Mouse (Mus musculus) heart, embryonic 12.5 days (tissue): ENCODE data around the gene Pxt1. TPM values are rescaled to one million over a fixed set of nuclear protein-coding genes. Genes with fewer than 3 reads are reported as not detected.

ENCODE experiments used
- ATAC-seq: fragments of 200-750 bp; cut with Nextera tagmentation; 2 replicates; pipeline ENCODE4 v1.8.0; 2017; ENCODE audit warnings: moderate TSS enrichment, moderate library complexity; ENCODE audit not compliant: insufficient number of reproducible peaks, low FRiP score
- H3K27ac ChIP-seq: fragments of 300-500 bp; sonication (generic); 2 replicates; pipeline ENCODE4 v1.5.1; 2016; ENCODE audit warnings: mild to moderate bottlenecking, moderate library complexity; ENCODE audit not compliant: poor library complexity, severe bottlenecking
- H3K27me3 ChIP-seq: fragments of 300-500 bp; sonication (generic); replicated peaks from 2 replicates; pipeline ENCODE4 v1.6.1; 2016; ENCODE audit warnings: mild to moderate bottlenecking, moderate library complexity
- H3K36me3 ChIP-seq: fragments of 300-500 bp; sonication (generic); 2 replicates; pipeline ENCODE4 v1.6.1; 2016; ENCODE audit warnings: mild to moderate bottlenecking, moderate library complexity
- H3K4me1 ChIP-seq: fragments of 300-500 bp; sonication (generic); replicated peaks from 2 replicates; pipeline ENCODE4 v1.6.1; 2016; ENCODE audit warnings: mild to moderate bottlenecking
- H3K4me2 ChIP-seq: fragments of 300-500 bp; sonication (generic); 2 replicates; pipeline ENCODE4 v1.6.1; 2016; ENCODE audit warnings: mild to moderate bottlenecking, moderate library complexity
- H3K4me3 ChIP-seq: fragments of 300-500 bp; sonication (generic); 2 replicates; pipeline ENCODE4 v1.5.1; 2016; ENCODE audit warnings: mild to moderate bottlenecking
- H3K9ac ChIP-seq: fragments of 300-500 bp; sonication (generic); 2 replicates; pipeline ENCODE4 v1.6.1; 2016; ENCODE audit warnings: mild to moderate bottlenecking, moderate library complexity
- H3K9me3 ChIP-seq: fragments of 300-500 bp; sonication (generic); replicated peaks from 2 replicates; pipeline ENCODE4 v1.6.1; 2016; ENCODE audit warnings: mild to moderate bottlenecking, moderate library complexity
- WGBS: fragments of 180-500 bp; shearing (Covaris S2); methylation state at CpG from one replicate; pipeline ENCODE4 v1.1.7; 2016; 5-methylcytosine and 5-hydroxymethylcytosine counted together
- polyA plus RNA-seq: library from polyadenylated mRNA; unstranded; fragments of >200 nt; fragmentation: Nextera tagmentation; extraction: Ambion mirVana; gene quantifications from 2 replicates; pipeline ENCODE4 v1.2.1, GENCODE M21; 2016

The Pxt1 gene
- polyA plus RNA-seq, 1 experiment from 2014 or later: not detected

- no peak overlapping the region for H3K4me3 ChIP-seq
- H3K9ac ChIP-seq: peak overlapping the region; percentile 53
- WGBS: 18% methylated on average over 14 of the region's 14 CpGs
- peak; percentile 87 for ATAC-seq
- peak overlapping the region; percentile 52 for H3K4me2 ChIP-seq
- H3K9me3 ChIP-seq: no peaks in the 10 kb centered on the region
- peak overlapping the region; percentile 93 for H3K27ac ChIP-seq
- H3K4me1 ChIP-seq: peaks cover 21% of the 10 kb centered on the region
- no peaks in the 10 kb centered on the region for H3K36me3 ChIP-seq
- H3K27me3 ChIP-seq: no peaks in the 10 kb centered on the region
These were observed 13.1 kb downstream of the Pxt1 start for GRCm38 (mm10) chr17:28930392-28931074.

DNA sequence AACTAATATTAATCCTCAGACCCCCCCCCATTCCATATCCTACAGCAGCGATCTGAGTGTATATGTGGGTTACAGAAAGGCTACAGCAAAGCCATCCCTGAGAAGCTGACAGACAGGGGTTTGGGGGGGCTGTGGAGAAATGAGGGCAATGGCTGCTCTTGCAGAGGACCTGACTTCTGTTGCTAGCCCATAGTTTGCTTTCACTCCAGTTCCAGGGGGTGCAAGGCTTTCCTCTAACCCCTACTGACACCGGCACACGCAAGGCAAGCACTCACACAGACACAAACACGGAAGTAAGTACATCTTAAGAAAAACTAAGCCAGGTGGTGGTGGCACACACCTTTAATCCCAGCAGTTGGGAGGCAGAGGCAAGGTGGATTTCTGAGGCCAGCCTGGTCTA lies 14.3 kb downstream of the Pxt1 start:
- no peak overlapping the region for H3K27ac ChIP-seq
- H3K4me2 ChIP-seq: no peak overlapping the region
- no peaks in the 10 kb centered on the region for H3K27me3 ChIP-seq
- H3K36me3 ChIP-seq: no peaks in the 10 kb centered on the region
- H3K4me1 ChIP-seq: peaks cover 21% of the 10 kb centered on the region
- WGBS: 94% methylated on average over 4 of the region's 4 CpGs
- H3K9ac ChIP-seq: no peak overlapping the region
- no peak overlapping the region for H3K4me3 ChIP-seq
- H3K9me3 ChIP-seq: no peaks in the 10 kb centered on the region
- ATAC-seq: no peak

- no peaks in the 10 kb centered on the region for H3K27me3 ChIP-seq
- no peak overlapping the region for H3K27ac ChIP-seq
- no peak overlapping the region for H3K4me2 ChIP-seq
- peaks cover 21% of the 10 kb centered on the region for H3K4me1 ChIP-seq
- H3K9me3 ChIP-seq: no peaks in the 10 kb centered on the region
- no peaks in the 10 kb centered on the region for H3K36me3 ChIP-seq
- no peak overlapping the region for H3K9ac ChIP-seq
- no peak for ATAC-seq
- WGBS: 85% methylated on average over 9 of the region's 9 CpGs
- H3K4me3 ChIP-seq: no peak overlapping the region
These were observed 15.6 kb downstream of the Pxt1 start for GRCm38 (mm10) chr17:28928004-28928403.

- Histone ChIP-seq H3K36me3 (no peaks in the 10 kb centered on the region), H3K4me2 (no peak overlapping the region), H3K9ac (no peak overlapping the region), H3K4me1 (peaks cover 21% of the 10 kb centered on the region), H3K9me3 (no peaks in the 10 kb centered on the region), H3K27ac (no peak overlapping the region), H3K4me3 (no peak overlapping the region), H3K27me3 (no peaks in the 10 kb centered on the region)
- WGBS: 43% methylated on average over 15 of the region's 15 CpGs
- ATAC-seq: no peak
These were observed 16.6 kb downstream of the Pxt1 start for GRCm38 (mm10) chr17:28926866-28927635.

GRCm38 (mm10) chr17:28926380-28926779 lies 17.3 kb downstream of the Pxt1 start:
- peak overlapping the region; percentile 31; the same call in 1 of the 2 replicates for H3K4me2 ChIP-seq
- H3K27ac ChIP-seq: no peak overlapping the region
- peaks cover 17% of the 10 kb centered on the region for H3K4me1 ChIP-seq
- H3K4me3 ChIP-seq: no peak overlapping the region
- H3K9ac ChIP-seq: no peak overlapping the region
- WGBS: 9% methylated on average over 13 of the region's 13 CpGs
- no peaks in the 10 kb centered on the region for H3K27me3 ChIP-seq
- ATAC-seq: no peak
- H3K36me3 ChIP-seq: no peaks in the 10 kb centered on the region
- H3K9me3 ChIP-seq: no peaks in the 10 kb centered on the region

DNA sequence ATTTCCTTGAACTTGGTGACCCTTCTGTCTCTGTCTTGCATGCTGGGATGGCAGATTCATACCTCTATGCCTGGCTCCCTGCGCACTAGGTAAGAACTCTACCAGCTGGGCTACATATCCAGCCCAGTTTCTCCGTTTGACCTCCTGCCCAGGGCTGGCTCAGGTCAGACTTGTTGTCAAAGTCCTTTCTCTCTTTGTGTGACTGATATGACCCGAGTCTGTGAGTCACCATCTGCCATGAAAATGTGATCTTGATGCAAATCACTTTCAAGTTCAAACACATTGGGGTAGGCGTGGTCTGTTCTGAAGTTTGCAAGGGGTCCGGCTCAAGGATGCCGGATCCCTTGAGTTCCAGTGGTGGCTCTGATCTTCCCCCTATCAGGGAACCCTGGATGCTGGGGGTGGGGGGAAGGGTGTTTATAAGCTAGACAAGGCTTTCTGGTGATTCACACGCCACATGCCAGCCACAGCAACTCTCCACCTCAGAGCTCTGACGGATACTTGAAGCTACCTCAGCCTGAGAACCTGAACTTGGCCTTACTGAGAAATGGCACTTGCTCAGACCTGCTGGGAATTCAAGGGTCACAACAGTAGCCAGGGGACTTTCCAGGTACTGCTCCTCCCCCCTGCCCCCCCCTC lies 18.6 kb downstream of the Pxt1 start:
- H3K36me3 ChIP-seq: no peaks in the 10 kb centered on the region
- no peak overlapping the region for H3K4me2 ChIP-seq
- H3K27me3 ChIP-seq: no peaks in the 10 kb centered on the region
- H3K4me3 ChIP-seq: no peak overlapping the region
- H3K27ac ChIP-seq: no peak overlapping the region
- WGBS: 75% methylated on average over 8 of the region's 8 CpGs
- ATAC-seq: no peak
- peaks cover 12% of the 10 kb centered on the region for H3K4me1 ChIP-seq
- no peaks in the 10 kb centered on the region for H3K9me3 ChIP-seq
- no peak overlapping the region for H3K9ac ChIP-seq

DNA sequence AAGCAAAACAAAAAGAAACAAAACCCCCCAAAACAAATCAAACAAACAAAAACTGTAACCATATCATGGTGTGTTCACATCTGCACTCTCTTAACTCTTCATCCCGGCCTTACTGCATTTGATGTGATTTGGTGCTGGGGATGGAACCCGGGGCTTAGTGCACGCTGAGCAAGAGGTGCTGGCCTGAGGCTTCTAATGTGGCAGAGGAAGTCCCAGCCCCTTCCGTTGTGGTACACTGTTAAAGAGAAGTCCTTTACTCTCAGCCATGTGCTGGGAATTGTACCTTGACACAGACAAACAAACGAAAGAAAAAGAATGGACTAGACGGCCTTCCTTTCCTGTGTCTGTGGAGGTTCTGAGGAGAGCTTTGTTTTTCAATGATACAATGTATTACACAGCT lies 21.5 kb downstream of the Pxt1 start:
- Histone ChIP-seq H3K36me3 (no peaks in the 10 kb centered on the region), H3K4me3 (no peak overlapping the region), H3K9me3 (no peaks in the 10 kb centered on the region), H3K4me2 (no peak overlapping the region), H3K4me1 (peaks cover 10% of the 10 kb centered on the region), H3K9ac (no peak overlapping the region), H3K27ac (no peak overlapping the region), H3K27me3 (no peaks in the 10 kb centered on the region)
- 66% methylated on average over 6 of the region's 6 CpGs for WGBS
- ATAC-seq: no peak

DNA sequence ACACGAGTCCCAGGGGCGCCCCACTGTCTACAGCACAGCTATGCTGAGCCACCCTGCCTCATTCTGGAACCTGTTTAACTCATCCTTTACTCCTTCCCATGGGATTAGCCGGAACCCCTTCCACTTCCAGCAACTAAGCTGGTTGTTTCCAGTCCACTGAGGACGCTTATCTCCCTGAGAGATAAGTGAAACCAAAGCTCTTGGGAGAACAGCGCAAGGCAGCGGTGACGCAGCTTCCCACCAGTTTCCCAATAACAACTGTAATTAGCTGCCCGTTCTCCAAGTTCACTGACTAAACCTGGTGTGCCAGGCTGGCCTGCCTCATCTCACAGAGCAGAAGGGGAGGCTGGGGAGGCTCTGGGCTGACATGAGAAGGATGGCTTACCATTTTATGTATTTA lies 22.6 kb downstream of the Pxt1 start:
- H3K36me3 ChIP-seq: no peaks in the 10 kb centered on the region

GRCm38 (mm10) chr17:28916520-28916919 lies 27.1 kb downstream of the Pxt1 start:
- Histone ChIP-seq H3K9me3 (no peaks in the 10 kb centered on the region), H3K9ac (no peak overlapping the region), H3K4me2 (no peak overlapping the region), H3K4me3 (no peak overlapping the region), H3K27me3 (peaks cover 4% of the 10 kb centered on the region; the same call in 1 of the 2 replicates), H3K4me1 (peaks cover 8% of the 10 kb centered on the region), H3K27ac (no peak overlapping the region), H3K36me3 (no peaks in the 10 kb centered on the region)
- 90% methylated on average over 1 of the region's 1 CpGs for WGBS
- ATAC-seq: no peak

More for the DNA sequence above, 22.6 kb downstream of the Pxt1 start:
- peaks cover 8% of the 10 kb centered on the region for H3K4me1 ChIP-seq
- no peaks in the 10 kb centered on the region for H3K9me3 ChIP-seq
- 15% methylated on average over 8 of the region's 8 CpGs for WGBS
- H3K4me2 ChIP-seq: peak overlapping the region; percentile 44
- H3K27ac ChIP-seq: no peak overlapping the region
- ATAC-seq: 0 out of 2 replicates have a peak, but pooled peaks have one; percentile 20
- no peaks in the 10 kb centered on the region for H3K27me3 ChIP-seq
- H3K9ac ChIP-seq: 0 out of 2 replicates have a peak overlapping the region, but pooled peaks have one; percentile 21
- no peak overlapping the region for H3K4me3 ChIP-seq

DNA sequence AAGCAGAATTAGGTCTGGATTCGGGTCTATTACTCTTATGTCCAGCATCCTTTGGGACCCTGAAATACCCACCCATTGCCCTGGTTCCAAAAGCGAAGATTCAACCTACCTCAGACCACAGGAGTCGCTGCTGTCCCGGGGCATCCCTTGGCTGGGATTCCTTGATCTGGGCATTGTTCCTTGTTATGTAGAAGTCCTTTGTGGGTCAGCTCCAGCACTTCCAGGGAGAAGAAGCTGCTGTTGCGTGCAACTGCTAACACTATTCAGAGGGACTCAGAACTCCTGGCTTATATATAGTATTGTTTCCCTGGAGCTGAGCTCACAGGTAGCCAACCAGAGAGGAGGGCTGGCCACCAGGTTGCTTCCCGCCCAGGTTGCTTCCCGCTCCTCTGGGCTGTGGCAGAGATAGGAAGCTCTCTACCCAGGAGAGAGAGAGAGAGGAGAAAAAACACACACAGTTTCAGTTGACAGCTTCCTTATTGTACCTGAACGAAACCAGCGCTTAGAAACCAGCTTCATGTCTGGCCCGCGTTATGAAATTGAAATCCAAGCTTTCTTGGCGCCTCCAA lies 28.5 kb downstream of the Pxt1 start, which contains the start of gene 4930539E08Rik:
4930539E08Rik (minus strand) TSS at position 265 of the 569 bp plus-strand sequence.
- Histone ChIP-seq H3K27ac (no peak within 1 kb of the TSS), H3K4me1 (no peaks in the 10 kb centered on the region), H3K9ac (no peak within 1 kb of the TSS), H3K4me3 (no peak within 1 kb of the TSS), H3K4me2 (no peak within 1 kb of the TSS), H3K27me3 (peaks cover 7% of the 10 kb centered on the region), H3K36me3 (no peaks in the 10 kb centered on the region), H3K9me3 (no peaks in the 10 kb centered on the region)
- 61% methylated on average over 12 of the region's 12 CpGs for WGBS
- ATAC-seq: no peak

DNA sequence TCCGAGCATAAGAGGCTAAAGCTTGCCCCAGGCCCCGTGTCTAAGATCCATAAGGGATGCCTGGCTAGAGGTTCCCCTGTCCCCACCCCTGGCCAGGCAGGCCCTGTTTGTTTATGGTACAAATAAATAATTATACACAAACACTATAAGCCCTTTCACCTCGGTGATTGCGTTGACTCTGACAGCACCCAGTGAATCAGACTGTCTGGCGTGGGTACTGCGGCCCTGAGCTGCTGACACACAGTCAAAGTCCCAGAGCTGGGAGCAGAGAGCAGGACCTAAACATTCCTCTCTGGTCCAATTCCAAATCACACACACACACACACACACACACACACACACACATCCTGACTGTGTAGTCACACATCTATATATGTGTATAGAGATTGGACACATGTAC lies 29.7 kb downstream of the Pxt1 start:
- no peak for ATAC-seq
- WGBS: 84% methylated on average over 6 of the region's 6 CpGs
- Histone ChIP-seq H3K27ac (no peak overlapping the region), H3K27me3 (peaks cover 15% of the 10 kb centered on the region), H3K36me3 (no peaks in the 10 kb centered on the region), H3K4me1 (peaks cover 11% of the 10 kb centered on the region), H3K4me2 (no peak overlapping the region), H3K9me3 (no peaks in the 10 kb centered on the region), H3K4me3 (no peak overlapping the region), H3K9ac (no peak overlapping the region)
